In the genomic region with DNA sequence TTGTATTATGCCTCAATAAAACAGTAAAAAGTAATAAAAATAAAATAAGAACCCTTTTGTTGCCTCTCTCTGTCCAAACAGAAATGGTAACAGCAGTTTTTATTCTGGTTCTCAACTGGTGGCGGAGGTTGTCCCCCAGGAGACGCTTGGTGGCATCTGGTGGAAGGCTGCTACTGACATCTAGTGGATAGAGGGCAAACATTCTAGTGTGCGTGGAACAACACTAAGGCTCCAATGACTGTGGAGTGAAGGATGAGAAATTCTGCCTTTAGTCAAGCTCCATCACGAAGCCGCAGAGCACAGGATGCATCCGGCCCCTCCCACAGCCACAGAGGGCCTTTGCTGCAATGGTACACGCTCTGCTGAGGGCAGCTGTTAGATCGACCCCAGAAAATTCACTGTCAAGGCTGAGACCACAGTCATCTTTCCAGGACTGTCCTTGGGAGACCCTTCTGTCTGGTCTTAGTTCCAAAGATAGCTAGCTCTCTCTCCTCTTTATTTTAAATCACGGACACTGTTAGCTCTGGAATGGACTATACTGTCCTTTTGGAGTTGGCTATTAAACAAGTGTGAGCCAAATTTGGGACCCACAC, we compare ENCODE assay signal across 8 mouse cellular contexts. TPM values are rescaled to one million over a fixed set of nuclear protein-coding genes. Genes with fewer than 3 reads are reported as not detected.
DNase-seq lines count a peak whose midpoint lies in the region; ATAC-seq and TF ChIP-seq lines count a peak whose summit lies in the region.

No protein-coding gene starts in this region.

- H3K36me3 ChIP-seq in intestine, embryonic 15.5 days, result no peaks in the 10 kb centered on the region
- no peaks in the 10 kb centered on the region for H3K36me3 ChIP-seq in midbrain, embryonic 13.5 days
- H3K36me3 ChIP-seq in stomach, postnatal 0 days (ENCODE audit: control insufficient read depth, insufficient read depth, low read length), result no peaks in the 10 kb centered on the region

- H3K4me2 ChIP-seq in intestine, embryonic 15.5 days (replicated peaks), result no peak overlapping the region
- H3K4me2 ChIP-seq in midbrain, embryonic 13.5 days (replicated peaks), result no peak overlapping the region
- no peak overlapping the region for H3K4me2 ChIP-seq in stomach, postnatal 0 days (replicated peaks; ENCODE audit: low read depth)

- H3K9ac ChIP-seq in intestine, embryonic 15.5 days, result no peak overlapping the region
- no peak overlapping the region for H3K9ac ChIP-seq in midbrain, embryonic 13.5 days (replicated peaks)
- H3K9ac ChIP-seq in stomach, postnatal 0 days (ENCODE audit: low read length), result no peak overlapping the region

- H3K9me3 ChIP-seq in intestine, embryonic 15.5 days, result no peaks in the 10 kb centered on the region
- no peaks in the 10 kb centered on the region for H3K9me3 ChIP-seq in midbrain, embryonic 13.5 days
- H3K9me3 ChIP-seq in stomach, postnatal 0 days (ENCODE audit: control insufficient read depth, low read length), result no peaks in the 10 kb centered on the region

- H3K27ac ChIP-seq in intestine, embryonic 15.5 days, result no peak overlapping the region
- H3K27ac ChIP-seq in midbrain, embryonic 13.5 days, result no peak overlapping the region
- H3K27ac ChIP-seq in stomach, postnatal 0 days (replicated peaks), result no peak overlapping the region

- peak; percentile 97 for TF ChIP-seq CTCF in stomach, postnatal 0 days (IDR thresholded peaks at IDR 0.05; ENCODE audit: low read depth)

- intact Hi-C loops in left cerebral cortex, postnatal 25 days (cut with DNase I), result loop anchor here (5.0 to 10.0 kb wide), 3 partner anchors 55 to 243 kb away; a partner anchor contains a TSS

- no peak for TF ChIP-seq EP300 in stomach, postnatal 0 days (optimal IDR thresholded peaks at IDR 0.05)

- peak; percentile 82 for ATAC-seq in intestine, embryonic 15.5 days
- peak; percentile 64; the same call in 1 of the 2 replicates for ATAC-seq in midbrain, embryonic 13.5 days
- ATAC-seq in stomach, postnatal 0 days (ENCODE audit: low FRiP score, low TSS enrichment), result peak; percentile 76

- no peaks in the 10 kb centered on the region for H3K27me3 ChIP-seq in intestine, embryonic 15.5 days (replicated peaks)
- no peaks in the 10 kb centered on the region for H3K27me3 ChIP-seq in midbrain, embryonic 13.5 days
- H3K27me3 ChIP-seq in stomach, postnatal 0 days (ENCODE audit: control insufficient read depth, insufficient read depth, low read length), result no peaks in the 10 kb centered on the region

- peak; percentile 7 for DNase-seq in ovary, postnatal 36 days (ENCODE audit: low spot score)
- DNase-seq in ovary, adult 18-20 months (ENCODE audit: low spot score), result no peak
- peak; percentile 54 for DNase-seq in cerebellum, adult 8-10 months
- peak; percentile 24 to 83 for DNase-seq in frontal cortex, adult 2 months (ENCODE audit: extremely low spot score in 1 of 2, low spot score in 1 of 2)
- DNase-seq in left cerebral cortex, postnatal 25 days (ENCODE audit: low spot score in 2 of 2), result peak; percentile 41 to 79
- peak; percentile 57 for DNase-seq in stomach, postnatal 0 days (ENCODE audit: low spot score)

- WGBS in intestine, embryonic 15.5 days, result 21% methylated on average over 9 of the region's 9 CpGs
- 33% methylated on average over 9 of the region's 9 CpGs for WGBS in midbrain, embryonic 13.5 days
- WGBS in stomach, postnatal 0 days, result 16% methylated on average over 9 of the region's 9 CpGs

- H3K4me1 ChIP-seq in intestine, embryonic 15.5 days (replicated peaks), result no peaks in the 10 kb centered on the region
- no peaks in the 10 kb centered on the region for H3K4me1 ChIP-seq in midbrain, embryonic 13.5 days (replicated peaks)
- no peaks in the 10 kb centered on the region for H3K4me1 ChIP-seq in stomach, postnatal 0 days (replicated peaks; ENCODE audit: control insufficient read depth, insufficient read depth)

- no peak overlapping the region for H3K4me3 ChIP-seq in intestine, embryonic 15.5 days (replicated peaks)
- no peak overlapping the region for H3K4me3 ChIP-seq in midbrain, embryonic 13.5 days (replicated peaks)
- H3K4me3 ChIP-seq in stomach, postnatal 0 days (ENCODE audit: low read depth, low read length), result no peak overlapping the region

RNA-seq across cellular contexts. Expression of a gene that starts 11.6 kb away (rescaled TPM):
- polyA plus RNA-seq in frontal cortex, adult 2 months (2012; rRNA removed), result not detected in 2 replicates
- polyA plus RNA-seq in intestine, embryonic 15.5 days (2015; fragmentation: Nextera tagmentation; extraction: Ambion mirVana), result not detected in 2 replicates
- not detected for total RNA-seq in left cerebral cortex, postnatal 25 days (2021)
- not detected in 2 replicates for polyA plus RNA-seq in midbrain, embryonic 13.5 days (2015; fragmentation: Nextera tagmentation; extraction: Ambion mirVana)
- not detected in 2 replicates for polyA plus RNA-seq in stomach, postnatal 0 days (2015; fragmentation: Nextera tagmentation; extraction: Ambion mirVana)

RNA-seq across cellular contexts. Expression of a gene that starts 16.8 kb away (rescaled TPM):
- not detected in 2 replicates for polyA plus RNA-seq in frontal cortex, adult 2 months (2012; rRNA removed)
- 12.0 and 12.3 TPM in 2 replicates for polyA plus RNA-seq in intestine, embryonic 15.5 days (2015; fragmentation: Nextera tagmentation; extraction: Ambion mirVana)
- total RNA-seq in left cerebral cortex, postnatal 25 days (2021), result not detected
- polyA plus RNA-seq in midbrain, embryonic 13.5 days (2015; fragmentation: Nextera tagmentation; extraction: Ambion mirVana), result not detected in 2 replicates
- polyA plus RNA-seq in stomach, postnatal 0 days (2015; fragmentation: Nextera tagmentation; extraction: Ambion mirVana), result 67.6 and 68.0 TPM in 2 replicates

RNA-seq across cellular contexts. Expression of a gene that starts 33.0 kb away (rescaled TPM):
- polyA plus RNA-seq in frontal cortex, adult 2 months (2012; rRNA removed), result 0.04 TPM in 1 of 2 replicates, not detected in the other
- not detected in 2 replicates for polyA plus RNA-seq in intestine, embryonic 15.5 days (2015; fragmentation: Nextera tagmentation; extraction: Ambion mirVana)
- total RNA-seq in left cerebral cortex, postnatal 25 days (2021), result not detected
- not detected in 2 replicates for polyA plus RNA-seq in midbrain, embryonic 13.5 days (2015; fragmentation: Nextera tagmentation; extraction: Ambion mirVana)
- polyA plus RNA-seq in stomach, postnatal 0 days (2015; fragmentation: Nextera tagmentation; extraction: Ambion mirVana), result not detected in 2 replicates

RNA-seq across cellular contexts. Expression of a gene that starts 44.0 kb away (rescaled TPM):
- polyA plus RNA-seq in frontal cortex, adult 2 months (2012; rRNA removed), result 23.4 and 26.8 TPM in 2 replicates
- 2.9 and 3.8 TPM in 2 replicates for polyA plus RNA-seq in intestine, embryonic 15.5 days (2015; fragmentation: Nextera tagmentation; extraction: Ambion mirVana)
- total RNA-seq in left cerebral cortex, postnatal 25 days (2021), result 10 to 100 TPM; 12.4 to 15.5 TPM
- polyA plus RNA-seq in midbrain, embryonic 13.5 days (2015; fragmentation: Nextera tagmentation; extraction: Ambion mirVana), result 1.7 and 2.5 TPM in 2 replicates
- polyA plus RNA-seq in stomach, postnatal 0 days (2015; fragmentation: Nextera tagmentation; extraction: Ambion mirVana), result 8.5 and 8.7 TPM in 2 replicates

RNA-seq across cellular contexts. Expression of a gene that starts 53.8 kb away (rescaled TPM):
- 233 and 273 TPM in 2 replicates for polyA plus RNA-seq in frontal cortex, adult 2 months (2012; rRNA removed)
- 194 and 203 TPM in 2 replicates for polyA plus RNA-seq in intestine, embryonic 15.5 days (2015; fragmentation: Nextera tagmentation; extraction: Ambion mirVana)
- 10 to 100 TPM; 81.4 to 86.2 TPM for total RNA-seq in left cerebral cortex, postnatal 25 days (2021)
- 266 and 289 TPM in 2 replicates for polyA plus RNA-seq in midbrain, embryonic 13.5 days (2015; fragmentation: Nextera tagmentation; extraction: Ambion mirVana)
- 194 and 198 TPM in 2 replicates for polyA plus RNA-seq in stomach, postnatal 0 days (2015; fragmentation: Nextera tagmentation; extraction: Ambion mirVana)

Comparison
In these comparisons a context has a peak if more than half of its experiments do, and no peak if none do; other contexts are left out.
1. RNA of a gene that starts 16.8 kb away (polyA plus RNA-seq): 67.6 to 68.0 TPM in stomach, postnatal 0 days and 12.0 to 12.3 TPM in intestine, embryonic 15.5 days; not detected in frontal cortex, adult 2 months and not detected in midbrain, embryonic 13.5 days; every median in the first group is over 10 times any median in the second.
2. Peak in every context shown above with its lines, with median percentiles within 50 percentile points of each other: ATAC-seq.